Mouse (Mus musculus) G1E (cell line): ENCODE data around the gene Slc35e3.

Experiments
- CTCF ChIP-seq: IDR thresholded peaks from 2 replicates; pipeline ENCODE4 v1.5.1; 2012; ENCODE audit warnings: low read depth, low read length, inconsistent platforms, mixed read lengths
- TAL1 ChIP-seq: conservative IDR thresholded peaks from 2 replicates; pipeline ENCODE4 v1.6.1; 2012; ENCODE audit warnings: low read depth, low read length, inconsistent platforms, mixed read lengths

GRCm38 (mm10) chr10:117773106-117773720 is 27.0 kb upstream of the Slc35e3 start:
- no peak for TF ChIP-seq CTCF
- no peak for TF ChIP-seq TAL1
